Mouse (Mus musculus) ES-Bruce4 (cell line): ENCODE data around the gene Lhx6.

Experiments used
- CTCF ChIP-seq: IDR thresholded peaks from one replicate; pipeline ENCODE4 v1.8.1; 2011; ENCODE audit warnings: low read depth, low read length
- POLR2A ChIP-seq: IDR thresholded peaks from one replicate; pipeline ENCODE4 v1.8.1; 2011; ENCODE audit warnings: low read length; ENCODE audit not compliant: insufficient read depth

- no peak for TF ChIP-seq POLR2A
- no peak for TF ChIP-seq CTCF
Observed at GRCm38 (mm10) chr2:36092748-36093147, 12.5 kb downstream of the Lhx6 start.
